Mouse (Mus musculus) lung, postnatal 0 days (tissue): ENCODE measurements around the gene Serpinb9b. TPM values are rescaled to one million over a fixed set of nuclear protein-coding genes. Genes with fewer than 3 reads are reported as not detected.

Experiments used
- ATAC-seq: fragments of 200-750 bp; cut with Nextera tagmentation; 2 replicates; pipeline ENCODE4 v1.8.0; 2017; ENCODE audit warnings: moderate library complexity
- DNase-seq: peaks from one replicate; pipeline ENCODE4 v3.0.0-alpha.2; 2016; ENCODE audit warnings: low spot score
- H3K27ac ChIP-seq: fragments of 300-500 bp; sonication (generic); 2 replicates; pipeline ENCODE4 v1.5.1; 2014; ENCODE audit warnings: antibody characterized with exemption, mild to moderate bottlenecking, low read length, mixed read lengths
- H3K27me3 ChIP-seq: fragments of 300-500 bp; sonication (generic); replicated peaks from 2 replicates; pipeline ENCODE4 v1.6.1; 2014; ENCODE audit warnings: low read length, mixed read lengths; ENCODE audit not compliant: insufficient read depth
- H3K36me3 ChIP-seq: fragments of 300-500 bp; sonication (generic); 2 replicates; pipeline ENCODE4 v1.6.1; 2014; ENCODE audit warnings: low read length, mixed read lengths; ENCODE audit not compliant: insufficient read depth
- H3K4me1 ChIP-seq: fragments of 300-500 bp; sonication (generic); 2 replicates; pipeline ENCODE4 v1.6.1; 2014; ENCODE audit warnings: antibody characterized with exemption, low read depth, low read length, mixed read lengths; ENCODE audit not compliant: insufficient read depth
- H3K4me2 ChIP-seq: fragments of 300-500 bp; sonication (generic); replicated peaks from 2 replicates; pipeline ENCODE4 v1.6.1; 2014; ENCODE audit warnings: low read depth, mild to moderate bottlenecking, low read length, moderate library complexity, mixed read lengths
- H3K4me3 ChIP-seq: fragments of 300-500 bp; sonication (generic); 2 replicates; pipeline ENCODE4 v1.5.1; 2014; ENCODE audit warnings: low read depth, low read length
- H3K9ac ChIP-seq: fragments of 300-500 bp; sonication (generic); replicated peaks from 2 replicates; pipeline ENCODE4 v1.6.1; 2014; ENCODE audit warnings: low read depth, mild to moderate bottlenecking
- H3K9me3 ChIP-seq: fragments of 300-500 bp; sonication (generic); 2 replicates; pipeline ENCODE4 v1.6.1; 2016; ENCODE audit warnings: low read length, mixed read lengths
- CTCF ChIP-seq: IDR thresholded peaks from 2 replicates; pipeline ENCODE4 v1.5.1; 2016; ENCODE audit warnings: antibody characterized with exemption, mild to moderate bottlenecking
- EP300 ChIP-seq: IDR thresholded peaks from 2 replicates; pipeline ENCODE4 v1.6.1; 2016; ENCODE audit warnings: antibody characterized with exemption, mild to moderate bottlenecking, control low read depth
- WGBS: fragments of 180-500 bp; shearing (Covaris S2); extraction: QIAGEN DNeasy Blood & Tissue Kit; methylation state at CpG from one replicate; pipeline ENCODE4 v1.1.7; 2014; 5-methylcytosine and 5-hydroxymethylcytosine counted together
- polyA plus RNA-seq: library from polyadenylated mRNA; unstranded; fragments of >200 nt; fragmentation: Nextera tagmentation; extraction: Ambion mirVana; gene quantifications from 2 replicates; pipeline ENCODE4 v1.2.1, GENCODE M21; 2015

Gene Serpinb9b
- polyA plus RNA-seq, 1 experiment from 2014 or later, result 3.1 TPM

DNA sequence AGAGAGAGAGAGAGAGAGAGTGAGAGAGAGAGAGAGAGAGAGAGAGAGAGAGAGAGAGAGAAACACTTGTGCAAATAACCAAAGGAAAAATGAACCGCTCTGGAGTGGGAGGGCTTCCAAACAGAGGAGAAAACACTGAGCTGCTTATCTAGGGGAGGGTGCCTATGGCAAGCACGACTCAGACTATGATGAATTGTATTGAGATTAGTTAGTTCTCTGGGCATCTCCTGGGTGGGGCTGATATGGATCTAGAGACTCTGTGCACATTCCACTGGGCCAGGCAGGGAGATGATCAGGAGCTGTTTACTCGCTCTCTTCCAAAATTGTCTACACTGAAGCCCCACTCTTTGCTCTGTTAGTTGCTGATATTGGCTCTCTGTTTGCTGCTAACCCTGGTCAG is 24.5 kb downstream of the Serpinb9b start:
- Histone ChIP-seq H3K4me1 (no peaks in the 10 kb centered on the region), H3K9me3 (no peaks in the 10 kb centered on the region), H3K27ac (no peak overlapping the region), H3K27me3 (no peaks in the 10 kb centered on the region), H3K36me3 (no peaks in the 10 kb centered on the region), H3K4me2 (no peak overlapping the region), H3K9ac (no peak overlapping the region), H3K4me3 (no peak overlapping the region)
- ATAC-seq (no peak), DNase-seq (no peak)
- no peak for TF ChIP-seq EP300
- TF ChIP-seq CTCF, result no peak
- WGBS, result 23% methylated on average over 3 of the region's 3 CpGs

DNA sequence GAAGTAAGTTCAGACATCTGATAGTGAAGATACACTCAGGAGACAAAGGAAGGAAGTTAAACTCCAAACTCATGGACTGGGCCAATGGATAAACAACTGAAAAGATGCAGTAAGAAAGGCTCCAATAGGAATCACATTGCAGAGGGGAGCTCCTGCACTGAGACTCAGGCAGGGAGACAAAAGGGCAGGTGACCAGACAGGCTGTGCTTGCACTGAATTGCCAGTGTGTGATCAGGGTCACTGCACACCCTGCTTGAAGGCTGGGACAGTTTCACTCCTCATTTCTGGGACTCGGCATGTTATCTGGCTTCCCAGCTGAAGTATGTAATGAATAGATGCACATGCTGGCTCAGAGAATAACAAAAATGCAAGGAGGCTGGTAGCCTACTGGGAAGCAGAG is 35.8 kb downstream of the Serpinb9b start:
- H3K4me1 ChIP-seq, result no peaks in the 10 kb centered on the region
- peak; percentile 31; the same call in 1 of the 2 replicates for TF ChIP-seq EP300
- no peak for TF ChIP-seq CTCF
- H3K4me2 ChIP-seq, result no peak overlapping the region
- DNase-seq (no peak), ATAC-seq (0 out of 2 replicates have a peak, but pooled peaks have one; percentile 47)
- no peak overlapping the region for H3K9ac ChIP-seq
- no peaks in the 10 kb centered on the region for H3K36me3 ChIP-seq
- no peak overlapping the region for H3K4me3 ChIP-seq
- WGBS, result 46% methylated on average over 1 of the region's 1 CpGs
- H3K9me3 ChIP-seq, result no peaks in the 10 kb centered on the region
- H3K27me3 ChIP-seq, result no peaks in the 10 kb centered on the region
- H3K27ac ChIP-seq, result no peak overlapping the region

DNA sequence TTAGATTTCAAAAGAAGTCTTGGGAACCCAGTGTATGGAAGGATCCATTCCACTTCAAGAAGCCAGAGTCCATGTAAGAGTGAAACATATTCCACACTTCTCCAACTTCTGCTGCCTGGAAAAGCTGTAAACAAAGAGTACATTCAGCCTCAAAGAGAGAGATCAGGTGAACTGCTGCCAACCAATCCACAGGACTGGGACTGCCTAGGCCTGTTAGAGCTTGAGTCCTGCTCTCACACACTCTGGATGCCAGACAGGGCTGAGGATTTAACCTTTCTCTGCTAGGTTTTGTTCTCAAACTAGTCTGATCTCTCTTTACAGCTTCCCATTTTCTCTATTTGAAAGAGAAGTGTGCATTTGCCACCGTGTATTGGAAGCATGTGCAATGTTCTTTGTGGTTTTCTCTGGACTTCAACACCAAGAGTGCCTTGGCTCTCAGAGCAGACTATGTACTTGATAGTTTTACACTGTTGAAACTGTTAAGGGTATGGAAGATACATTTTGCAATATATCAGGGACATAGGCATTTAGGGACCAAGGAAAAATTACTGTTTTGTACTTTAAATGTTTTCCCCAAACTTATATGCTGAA is 40.3 kb downstream of the Serpinb9b start:
- Histone ChIP-seq H3K9me3 (no peaks in the 10 kb centered on the region), H3K9ac (no peak overlapping the region), H3K27ac (no peak overlapping the region), H3K4me3 (no peak overlapping the region), H3K4me1 (no peaks in the 10 kb centered on the region), H3K36me3 (no peaks in the 10 kb centered on the region), H3K27me3 (no peaks in the 10 kb centered on the region), H3K4me2 (no peak overlapping the region)
- 59% methylated on average over 1 of the region's 1 CpGs for WGBS
- no peak for TF ChIP-seq CTCF
- TF ChIP-seq EP300, result no peak
- DNase-seq (no peak), ATAC-seq (no peak)

DNA sequence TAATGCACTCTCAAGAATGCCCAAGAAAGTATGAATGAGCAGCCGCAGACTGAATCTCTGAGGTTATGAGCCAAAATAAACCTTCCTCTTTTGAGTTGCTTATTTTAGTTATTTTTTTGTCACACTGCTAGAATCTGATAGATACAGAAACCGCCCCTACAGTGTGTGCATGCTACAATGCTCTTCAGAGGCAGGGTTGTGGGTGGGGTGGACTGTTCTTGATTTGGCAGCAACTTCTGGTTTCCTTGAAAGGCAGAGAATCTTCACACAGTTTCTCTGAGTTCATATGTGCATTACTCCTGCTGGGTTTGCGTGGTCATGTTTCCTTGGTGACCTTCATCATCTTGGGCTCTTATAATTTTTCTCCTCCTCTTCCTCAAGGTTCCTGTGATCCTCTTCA is 40.9 kb downstream of the Serpinb9b start:
- Histone ChIP-seq H3K9me3 (no peaks in the 10 kb centered on the region), H3K4me3 (no peak overlapping the region), H3K4me2 (no peak overlapping the region), H3K36me3 (no peaks in the 10 kb centered on the region), H3K4me1 (no peaks in the 10 kb centered on the region), H3K27ac (no peak overlapping the region), H3K27me3 (no peaks in the 10 kb centered on the region), H3K9ac (no peak overlapping the region)
- ATAC-seq (no peak), DNase-seq (no peak)
- no peak for TF ChIP-seq EP300
- TF ChIP-seq CTCF, result no peak
- WGBS, result 76% methylated on average over 3 of the region's 3 CpGs

DNA sequence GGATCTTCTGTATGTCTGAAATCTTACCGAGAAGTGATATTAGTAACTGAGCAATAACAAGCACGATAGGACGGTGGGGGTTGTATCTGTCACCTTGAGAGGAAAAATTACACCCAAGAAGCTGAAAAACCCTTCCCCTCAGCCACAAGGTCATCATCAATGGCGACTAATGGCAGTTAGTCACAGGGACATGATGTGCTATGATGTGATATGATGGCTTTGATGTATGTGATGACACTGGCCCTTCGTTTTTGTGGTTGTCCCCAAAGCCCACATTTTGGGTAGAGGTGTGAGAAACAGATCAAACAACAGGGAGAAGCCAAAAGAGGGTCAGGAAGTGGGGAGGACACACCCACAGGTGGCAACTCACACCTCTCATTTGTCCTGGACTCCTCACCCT is 44.6 kb downstream of the Serpinb9b start:
- no peak for TF ChIP-seq EP300
- TF ChIP-seq CTCF, result no peak
- no peak overlapping the region for H3K9ac ChIP-seq
- no peaks in the 10 kb centered on the region for H3K9me3 ChIP-seq
- no peaks in the 10 kb centered on the region for H3K27me3 ChIP-seq
- H3K4me2 ChIP-seq, result no peak overlapping the region
- WGBS, result 72% methylated on average over 5 of the region's 5 CpGs
- DNase-seq (no peak), ATAC-seq (no peak)
- no peaks in the 10 kb centered on the region for H3K36me3 ChIP-seq
- no peak overlapping the region for H3K4me3 ChIP-seq
- H3K27ac ChIP-seq, result no peak overlapping the region
- no peaks in the 10 kb centered on the region for H3K4me1 ChIP-seq

DNA sequence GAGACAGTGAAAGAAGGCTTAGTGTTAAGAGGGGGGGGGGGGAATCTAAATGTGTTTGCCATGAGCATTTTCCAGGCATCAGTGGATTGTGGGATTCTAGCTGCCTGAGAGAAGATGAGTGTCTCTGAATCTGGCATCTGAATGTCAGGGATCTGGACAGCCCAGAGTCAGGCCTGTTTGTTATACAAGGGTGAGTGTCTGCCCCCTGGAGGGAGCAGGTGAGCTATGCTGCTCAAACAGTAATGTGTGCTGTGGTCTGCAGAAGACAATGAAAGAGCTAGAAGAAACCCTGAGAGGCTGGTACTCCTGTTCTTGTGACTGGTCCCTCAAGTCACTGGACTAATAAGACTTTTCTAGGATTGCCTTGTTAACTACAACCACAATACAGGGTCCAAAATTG is 46.8 kb downstream of the Serpinb9b start:
- H3K4me1 ChIP-seq, result no peaks in the 10 kb centered on the region
- DNase-seq, result peak; percentile 82
- no peak overlapping the region for H3K9ac ChIP-seq
- H3K4me3 ChIP-seq, result no peak overlapping the region
- no peaks in the 10 kb centered on the region for H3K27me3 ChIP-seq
- no peak overlapping the region for H3K4me2 ChIP-seq
- peak; percentile 90 for ATAC-seq
- no peaks in the 10 kb centered on the region for H3K9me3 ChIP-seq
- H3K36me3 ChIP-seq, result no peaks in the 10 kb centered on the region
- no peak overlapping the region for H3K27ac ChIP-seq
- TF ChIP-seq CTCF (peak; percentile 84), EP300 (no peak)

DNA sequence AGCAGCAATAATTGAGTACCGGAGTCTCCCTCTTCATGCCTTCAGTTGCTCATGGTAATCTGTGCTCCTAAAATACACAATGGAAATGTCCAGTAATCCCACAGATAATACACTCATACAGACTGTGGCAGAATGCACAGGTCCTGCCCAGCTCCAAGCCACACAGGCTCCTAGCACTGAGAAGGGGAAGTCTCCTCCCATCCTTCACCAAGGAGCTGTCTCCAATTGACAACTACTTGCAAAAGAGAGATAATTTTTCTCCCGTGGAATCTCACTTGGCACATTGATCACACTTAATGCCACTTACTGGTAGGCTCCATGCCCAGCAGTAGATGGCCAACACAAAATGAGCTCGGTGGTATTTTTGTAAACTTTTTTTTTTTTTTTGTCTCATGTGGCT is 49.0 kb downstream of the Serpinb9b start:
- WGBS, result 44% methylated on average over 3 of the region's 3 CpGs
- Histone ChIP-seq H3K36me3 (no peaks in the 10 kb centered on the region), H3K4me3 (no peak overlapping the region), H3K9me3 (no peaks in the 10 kb centered on the region), H3K9ac (no peak overlapping the region), H3K27me3 (no peaks in the 10 kb centered on the region), H3K4me1 (no peaks in the 10 kb centered on the region), H3K27ac (no peak overlapping the region), H3K4me2 (no peak overlapping the region)
- DNase-seq, result no peak
- no peak for ATAC-seq
- TF ChIP-seq EP300 (no peak), CTCF (no peak)
